Mouse (Mus musculus) testis, adult 2 months (tissue): ENCODE measurements around the gene Vegfa. TPM values are rescaled to one million over a fixed set of nuclear protein-coding genes. Genes with fewer than 3 reads are reported as not detected.
A peak's percentile ranks its signal among the peaks of the same experiment; 100 is the strongest.

ENCODE experiments used
- H3K27ac ChIP-seq: fragments of 200-500 bp; 2 replicates; pipeline ENCODE4 v1.5.1; 2012; ENCODE audit warnings: low read depth, low read length; ENCODE audit not compliant: control insufficient read depth, insufficient read depth
- H3K27me3 ChIP-seq: fragments of 200-500 bp; 2 replicates; pipeline ENCODE4 v1.6.1; 2012; ENCODE audit warnings: mild to moderate bottlenecking, low read length, moderate library complexity; ENCODE audit not compliant: control insufficient read depth, insufficient read depth
- H3K36me3 ChIP-seq: fragments of 200-500 bp; 2 replicates; pipeline ENCODE4 v1.6.1; 2012; ENCODE audit warnings: mild to moderate bottlenecking, low read length; ENCODE audit not compliant: control insufficient read depth, insufficient read depth
- H3K4me1 ChIP-seq: fragments of 200-500 bp; 2 replicates; pipeline ENCODE4 v1.6.1; 2012; ENCODE audit warnings: low read length; ENCODE audit not compliant: control insufficient read depth, insufficient read depth
- H3K4me3 ChIP-seq: fragments of 200-500 bp; 2 replicates; pipeline ENCODE4 v1.5.1; 2012; ENCODE audit warnings: low read depth, mild to moderate bottlenecking, low read length, moderate library complexity, mixed read lengths; ENCODE audit not compliant: control insufficient read depth
- CTCF ChIP-seq: fragments of 200-500 bp; IDR thresholded peaks from 2 replicates; pipeline ENCODE4 v1.5.1; 2012; ENCODE audit warnings: low read depth, mild to moderate bottlenecking, inconsistent platforms, low read length, moderate library complexity; ENCODE audit not compliant: control insufficient read depth, insufficient read depth, insufficient replicate concordance
- POLR2A ChIP-seq: fragments of 200-500 bp; IDR thresholded peaks from 2 replicates; pipeline ENCODE4 v1.6.1; 2012; ENCODE audit warnings: low read depth, mild to moderate bottlenecking, inconsistent platforms, low read length, moderate library complexity; ENCODE audit not compliant: control insufficient read depth
- polyA plus RNA-seq: library from polyadenylated mRNA; depleted of rRNA; stranded (reverse); fragments of >200 nt; gene quantifications from 2 replicates; pipeline ENCODE4 v1.2.3, GENCODE M21; 2012

The Vegfa gene
- polyA plus RNA-seq, 1 experiment: 13.2 TPM

- Histone ChIP-seq H3K27ac (no peak overlapping the region), H3K4me3 (no peak overlapping the region), H3K27me3 (no peaks in the 10 kb centered on the region), H3K36me3 (no peaks in the 10 kb centered on the region), H3K4me1 (no peaks in the 10 kb centered on the region; the same call in 1 of the 2 replicates)
- TF ChIP-seq CTCF: no peak
- TF ChIP-seq POLR2A: no peak
Observed at GRCm38 (mm10) chr17:46051356-46051755, 19.2 kb upstream of the Vegfa start.

DNA sequence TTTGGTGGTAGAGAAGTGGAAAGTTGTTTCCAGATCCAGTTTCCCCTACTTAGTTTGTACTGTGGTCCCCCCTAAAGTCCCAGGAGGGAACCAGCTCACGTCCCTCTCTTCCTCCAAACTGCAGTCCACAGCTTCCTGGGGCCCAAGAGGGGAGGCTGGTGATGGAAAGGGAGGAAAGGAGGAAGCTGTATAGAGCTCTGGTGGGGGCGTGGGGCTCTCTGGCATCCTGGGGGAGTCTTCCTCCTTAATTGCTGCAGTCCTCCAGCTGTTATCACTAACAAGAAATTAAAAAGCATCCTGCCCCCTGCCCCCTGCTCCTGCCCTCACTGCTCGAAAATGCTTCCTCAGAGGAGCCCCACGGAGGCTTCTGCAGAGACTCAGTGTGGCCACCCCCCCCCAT is 17.4 kb upstream of the Vegfa start:
- no peaks in the 10 kb centered on the region for H3K27me3 ChIP-seq
- H3K4me3 ChIP-seq: no peak overlapping the region
- H3K36me3 ChIP-seq: no peaks in the 10 kb centered on the region
- no peaks in the 10 kb centered on the region for H3K4me1 ChIP-seq
- TF ChIP-seq CTCF (no peak), POLR2A (no peak)
- H3K27ac ChIP-seq: no peak overlapping the region

- H3K27ac ChIP-seq: no peak overlapping the region
- no peaks in the 10 kb centered on the region for H3K36me3 ChIP-seq
- no peak overlapping the region for H3K4me3 ChIP-seq
- TF ChIP-seq CTCF (no peak), POLR2A (no peak)
- H3K4me1 ChIP-seq: no peaks in the 10 kb centered on the region
- H3K27me3 ChIP-seq: no peaks in the 10 kb centered on the region
Observed at GRCm38 (mm10) chr17:46048184-46048583, 16.0 kb upstream of the Vegfa start.

DNA sequence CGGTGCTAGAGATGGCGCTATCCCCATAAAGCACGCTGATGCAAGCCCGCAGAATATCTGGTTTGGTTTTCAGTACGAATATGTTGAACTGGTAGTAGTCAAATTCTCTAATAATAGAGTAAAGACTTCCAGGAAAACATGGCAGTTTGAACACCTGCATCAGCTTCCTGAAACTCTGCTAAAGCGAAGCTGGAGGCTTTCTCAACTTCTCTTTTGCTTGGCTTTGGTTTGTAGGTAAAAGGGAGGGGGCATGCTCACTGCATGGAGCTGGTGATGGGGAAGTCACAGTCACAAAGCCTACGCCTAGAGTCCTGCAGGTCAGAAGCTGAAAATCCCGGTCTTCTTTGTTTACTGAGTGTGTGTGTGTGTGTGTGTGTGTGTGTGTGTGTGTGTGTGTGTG is 13.6 kb upstream of the Vegfa start:
- TF ChIP-seq CTCF (no peak), POLR2A (no peak)
- Histone ChIP-seq H3K4me1 (no peaks in the 10 kb centered on the region), H3K27me3 (no peaks in the 10 kb centered on the region), H3K27ac (no peak overlapping the region), H3K36me3 (no peaks in the 10 kb centered on the region), H3K4me3 (no peak overlapping the region)

DNA sequence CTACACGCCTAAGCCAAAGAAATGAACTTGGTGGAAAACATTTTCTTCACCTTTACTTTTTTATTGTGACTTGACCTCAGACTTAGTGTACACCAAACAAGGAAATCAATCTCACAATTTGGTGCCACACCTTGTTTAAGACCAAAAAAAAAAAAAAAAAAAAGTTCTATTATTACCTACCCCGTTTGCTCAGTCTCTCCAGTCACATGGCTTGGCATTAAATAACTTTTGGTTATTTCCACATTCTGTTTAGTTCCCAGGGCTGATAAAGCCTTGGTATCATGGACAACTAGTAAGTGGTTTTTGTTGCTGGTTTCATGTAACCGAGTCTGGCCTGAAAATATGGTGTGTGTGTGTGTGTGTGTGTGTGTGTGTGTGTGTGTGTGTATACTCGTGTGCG is 12.8 kb upstream of the Vegfa start:
- TF ChIP-seq POLR2A: no peak
- TF ChIP-seq CTCF: no peak

GRCm38 (mm10) chr17:46042158-46042557 is 10.0 kb upstream of the Vegfa start:
- no peak overlapping the region for H3K4me3 ChIP-seq
- no peak overlapping the region for H3K27ac ChIP-seq
- H3K36me3 ChIP-seq: no peaks in the 10 kb centered on the region
- no peaks in the 10 kb centered on the region for H3K4me1 ChIP-seq
- H3K27me3 ChIP-seq: no peaks in the 10 kb centered on the region
- TF ChIP-seq CTCF (no peak), POLR2A (no peak)

More for the DNA sequence above, 12.8 kb upstream of the Vegfa start:
- Histone ChIP-seq H3K27me3 (no peaks in the 10 kb centered on the region), H3K4me1 (no peaks in the 10 kb centered on the region), H3K36me3 (no peaks in the 10 kb centered on the region), H3K4me3 (no peak overlapping the region), H3K27ac (no peak overlapping the region)

DNA sequence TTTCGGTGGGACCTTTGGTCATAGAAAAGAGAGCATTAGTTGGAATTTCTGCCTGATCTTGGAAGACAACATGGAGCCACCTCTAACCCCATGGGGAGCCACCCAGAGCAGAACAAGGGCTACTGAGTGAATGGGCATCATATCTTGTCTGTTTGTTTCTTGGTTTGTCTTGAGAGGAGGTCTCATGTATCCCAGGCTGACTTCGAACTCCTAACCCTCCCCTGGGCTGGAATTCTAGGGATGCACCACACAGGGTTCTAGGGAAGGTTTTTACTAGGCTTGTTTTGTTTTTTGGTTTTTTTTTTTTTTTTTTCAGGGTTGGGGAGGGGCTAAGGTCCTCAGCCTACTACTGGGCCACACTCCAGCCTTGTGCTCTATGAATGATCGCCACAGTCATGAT is 9.5 kb upstream of the Vegfa start:
- H3K4me3 ChIP-seq: no peak overlapping the region
- H3K27ac ChIP-seq: no peak overlapping the region
- H3K36me3 ChIP-seq: no peaks in the 10 kb centered on the region
- H3K27me3 ChIP-seq: no peaks in the 10 kb centered on the region
- H3K4me1 ChIP-seq: no peaks in the 10 kb centered on the region
- TF ChIP-seq POLR2A (no peak), CTCF (no peak)

- Histone ChIP-seq H3K4me1 (no peaks in the 10 kb centered on the region), H3K27me3 (no peaks in the 10 kb centered on the region), H3K27ac (no peak overlapping the region), H3K36me3 (no peaks in the 10 kb centered on the region), H3K4me3 (no peak overlapping the region)
- peak; percentile 48; the same call in 1 of the 2 replicates for TF ChIP-seq CTCF
- TF ChIP-seq POLR2A: no peak
Observed at GRCm38 (mm10) chr17:46041223-46041622, 9.1 kb upstream of the Vegfa start.
